Mouse (Mus musculus): ENCODE results near the gene 0610010F05Rik.
"Not testable (repeated sequence)": the region's sequence is repeated elsewhere in the genome, so short reads cannot be mapped to it uniquely, and the experiment has no call there.

0610010F05Rik gene

DNA sequence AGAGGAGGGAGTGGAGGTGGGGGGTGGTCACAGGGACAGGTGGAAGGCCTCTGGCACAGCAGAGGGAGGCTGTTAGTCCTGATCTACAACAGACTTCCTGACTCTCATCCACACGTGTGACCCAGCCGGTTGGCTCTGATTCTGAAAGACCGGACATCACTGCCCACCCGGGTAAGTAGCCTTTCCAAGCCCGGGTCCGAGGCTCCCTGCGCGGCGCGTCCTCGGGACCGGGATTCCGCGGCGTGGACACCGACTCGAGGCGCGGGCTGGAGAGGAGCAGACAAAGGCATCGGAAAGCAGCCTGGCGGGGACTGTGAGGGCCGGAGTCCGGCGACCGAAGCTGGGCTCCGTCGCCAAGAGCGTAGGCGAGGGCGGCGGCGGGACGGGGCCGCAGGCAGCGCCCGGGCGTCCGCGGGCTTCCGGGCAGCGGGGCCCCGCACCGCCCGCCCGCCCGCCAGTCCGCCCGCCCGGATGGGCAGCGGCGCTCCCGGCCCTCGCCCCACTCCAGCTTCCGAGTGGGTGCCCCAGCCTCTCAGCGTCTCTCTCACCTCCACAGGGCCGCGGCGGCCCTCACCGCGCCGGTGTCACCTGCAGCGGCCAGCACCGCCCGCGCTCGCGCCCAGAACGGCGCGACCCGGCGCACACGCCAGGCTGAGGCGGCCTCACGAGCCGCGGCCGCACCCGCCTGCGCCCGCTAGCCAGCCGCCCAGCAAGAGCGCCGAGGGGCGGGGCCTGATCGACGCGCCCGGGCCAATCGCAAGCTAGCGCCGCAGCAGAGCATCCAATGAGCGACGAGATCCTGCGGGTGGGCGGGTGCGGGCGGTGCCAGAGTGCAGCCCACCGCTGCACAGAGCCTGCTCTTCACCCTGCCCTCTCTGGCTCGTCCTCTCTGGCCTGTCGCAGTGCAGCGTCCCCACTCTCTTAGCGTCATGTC, at the start of gene 0610010F05Rik:
Gene 0610010F05Rik, minus strand, starts transcription at position 695 of the 934 bp plus-strand sequence.
- peak; percentile 84 for DNase-seq

DNA sequence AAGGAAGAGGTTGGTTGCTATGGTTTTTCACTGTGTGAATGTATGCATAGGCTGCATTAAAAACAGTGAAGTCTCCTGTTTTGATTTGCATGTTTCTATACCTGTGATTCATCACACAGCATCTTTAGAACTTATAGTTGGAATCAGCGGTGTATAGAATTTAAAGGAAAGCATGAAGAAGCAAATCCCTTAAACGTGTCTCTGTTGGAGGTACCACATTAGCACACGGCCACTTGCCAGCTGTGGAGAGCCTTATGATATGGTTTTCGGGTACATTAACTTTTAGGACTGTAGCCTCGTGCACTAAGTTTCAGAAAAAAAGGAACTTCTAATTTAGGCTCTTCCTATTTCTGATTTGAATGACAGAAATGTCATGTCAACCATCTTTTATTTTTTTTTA, 49.1 kb upstream of the 0610010F05Rik start:
- no peak for DNase-seq

DNA sequence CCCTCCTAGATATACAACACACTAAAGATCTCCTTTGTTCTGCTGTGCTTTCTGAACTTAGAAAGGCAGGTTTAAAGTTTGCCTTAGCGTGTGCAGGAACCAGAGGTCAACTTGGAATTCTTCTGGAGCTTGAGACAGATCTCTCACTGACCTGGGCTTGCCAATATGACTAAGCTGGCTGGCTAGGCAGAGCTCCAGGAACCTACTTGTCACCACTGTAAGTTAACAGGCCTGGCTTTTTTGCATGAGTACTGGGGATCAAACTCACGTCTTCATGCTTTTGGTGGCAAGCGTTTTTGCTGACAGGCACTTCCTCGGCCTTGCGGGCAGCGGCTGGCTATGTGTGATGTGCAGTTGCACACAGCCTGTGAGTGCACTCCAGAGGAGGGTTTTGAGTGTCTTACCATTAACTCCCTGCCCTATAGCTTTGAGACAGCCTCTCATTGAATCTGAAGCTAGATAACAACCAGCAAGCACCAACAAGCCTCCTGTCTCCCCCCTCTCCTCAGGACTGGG, 47.1 kb upstream of the 0610010F05Rik start:
- no peak for DNase-seq

DNA sequence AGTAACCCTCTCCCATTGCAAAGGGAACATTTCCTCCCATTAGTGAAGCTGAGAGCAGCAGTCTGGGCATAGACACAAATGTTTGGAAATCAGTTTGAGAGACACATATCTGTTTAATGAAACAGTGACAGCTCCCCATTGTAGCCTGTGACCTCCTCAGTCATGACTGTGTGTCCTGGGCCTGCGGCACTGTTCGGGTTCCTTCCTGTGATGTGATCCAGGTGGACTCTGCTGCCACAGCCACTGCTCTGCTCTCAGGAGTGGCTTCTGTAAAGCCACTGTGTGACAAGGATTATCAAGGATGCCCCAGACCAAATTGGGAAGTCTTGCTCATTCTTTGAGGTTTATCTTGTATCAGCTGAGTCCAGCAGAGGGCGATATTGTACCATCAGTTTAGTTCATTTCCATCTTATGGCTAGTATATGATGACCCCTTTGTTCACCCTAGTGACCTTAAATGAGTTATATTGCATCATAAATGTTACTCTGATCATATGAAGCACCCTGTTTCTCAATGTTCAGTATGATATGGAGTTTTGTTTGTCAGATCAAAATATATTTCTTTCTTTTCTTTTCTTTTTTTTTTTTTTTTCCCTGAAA, 45.7 kb upstream of the 0610010F05Rik start:
- no peak for DNase-seq

DNA sequence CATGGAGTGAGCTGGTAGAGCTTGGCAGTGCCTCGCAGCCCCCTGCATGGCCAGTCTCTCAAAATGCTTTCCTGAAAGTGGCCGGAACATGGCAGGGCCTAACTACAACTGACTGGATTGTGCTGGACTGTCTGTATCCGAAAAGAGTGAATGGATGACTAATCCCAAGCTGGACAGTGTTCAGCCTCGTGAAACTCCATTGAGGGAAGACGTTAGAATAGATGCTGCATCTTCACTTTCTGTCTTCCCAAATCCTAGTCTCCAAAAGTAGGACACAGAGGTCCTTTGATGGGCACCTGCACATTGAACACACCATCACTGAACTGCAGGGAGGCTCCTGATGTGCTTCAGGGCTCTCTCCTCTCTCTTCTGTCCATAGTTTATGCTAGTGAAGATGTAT, 42.7 kb upstream of the 0610010F05Rik start:
- DNase-seq, result no peak

DNA sequence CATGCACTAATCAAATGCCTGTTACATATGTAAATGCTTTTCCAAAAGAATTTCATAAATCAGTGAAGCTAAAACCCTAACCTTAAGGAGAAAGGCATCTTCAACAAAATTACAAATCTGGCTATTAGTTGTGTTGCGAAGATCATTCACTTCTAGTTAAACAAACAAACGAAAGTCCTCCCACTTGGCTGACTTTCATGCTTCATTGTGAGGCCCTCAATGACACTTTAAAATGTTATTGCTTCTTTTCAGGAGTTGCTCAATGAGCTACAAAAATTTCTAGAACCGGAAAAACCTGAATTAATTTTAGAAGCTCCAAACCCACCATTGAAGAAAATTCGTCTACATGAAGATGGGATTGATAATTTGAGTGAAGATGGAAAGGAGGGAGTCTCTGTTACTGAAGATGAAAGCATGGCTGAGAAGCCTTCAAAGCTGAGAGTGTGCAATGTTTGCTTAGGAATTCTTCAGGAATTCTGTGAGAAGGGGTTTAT, 38.9 kb upstream of the 0610010F05Rik start:
- DNase-seq, result no peak

DNA sequence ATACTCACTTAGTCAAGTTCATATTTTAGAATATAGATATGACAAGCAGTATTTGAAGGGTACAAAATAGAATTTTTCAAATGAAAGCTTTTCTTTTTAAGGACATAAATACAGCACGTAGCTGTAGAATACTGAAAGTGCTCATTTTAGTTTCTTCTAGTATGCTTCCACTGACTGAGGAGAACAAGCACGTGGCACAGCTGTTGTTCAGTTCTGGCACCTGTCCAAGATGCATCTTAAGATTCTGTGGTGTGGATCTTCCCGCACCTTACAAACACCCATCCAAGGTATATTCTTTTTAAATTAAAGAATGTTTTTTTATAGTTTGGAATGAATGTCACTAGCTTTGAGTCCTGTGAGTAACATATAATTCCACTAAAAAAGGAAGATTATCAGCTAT, 33.7 kb upstream of the 0610010F05Rik start:
- no peak for DNase-seq

DNA sequence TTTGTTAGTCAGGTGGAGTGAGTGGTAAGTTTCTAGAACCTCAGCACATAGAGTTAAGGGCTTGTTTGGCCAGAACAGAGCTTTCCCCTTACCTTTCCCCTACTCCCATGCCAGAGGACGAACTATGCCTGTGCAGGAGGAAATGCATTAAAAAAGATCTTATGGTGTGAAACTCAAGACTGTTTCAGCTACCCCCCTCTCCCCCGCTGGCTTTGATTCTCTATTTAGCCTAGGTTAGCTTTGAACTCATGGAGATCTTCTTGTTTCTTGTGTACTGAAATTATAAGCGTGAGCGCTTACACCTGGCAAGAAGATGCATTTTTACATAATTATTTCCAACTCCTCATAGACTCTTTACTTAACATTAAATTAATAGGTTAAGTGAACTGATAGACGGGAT, 33.1 kb upstream of the 0610010F05Rik start:
- DNase-seq, result no peak

DNA sequence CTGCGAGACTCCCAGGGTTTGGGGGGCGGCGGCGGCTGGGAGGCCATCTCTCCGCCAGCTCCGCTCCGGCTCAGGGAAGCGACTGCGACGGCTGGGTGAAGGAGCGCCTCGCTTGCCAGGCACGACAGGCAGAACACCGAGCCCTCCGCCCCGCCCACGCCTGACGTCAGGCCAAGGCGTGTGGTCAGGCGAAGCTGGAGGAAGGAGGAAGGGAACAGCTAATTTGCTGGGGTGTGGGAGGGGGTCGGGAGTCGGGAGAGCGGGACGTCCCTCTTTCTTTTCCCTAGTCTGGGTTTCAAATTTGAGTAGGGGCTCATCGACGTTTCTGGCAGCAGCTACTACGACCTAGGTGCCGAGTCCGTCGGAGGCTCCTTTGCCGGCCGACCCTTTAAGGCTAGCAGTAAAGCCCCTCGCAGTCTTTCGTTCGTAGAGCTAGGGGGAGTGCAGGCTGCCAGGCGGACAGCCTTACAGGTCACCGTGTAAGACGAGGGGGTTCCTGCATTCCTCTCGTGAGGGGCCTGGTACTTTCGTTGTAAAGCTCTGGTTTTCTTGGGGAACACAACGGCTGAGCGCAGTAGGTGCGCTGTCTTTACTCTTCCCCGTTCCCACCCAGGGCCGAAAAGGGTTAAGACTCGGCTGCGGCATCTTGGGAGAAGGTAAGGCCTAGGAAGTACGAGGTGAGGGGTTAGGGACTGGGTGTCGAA, 32.5 kb upstream of the 0610010F05Rik start, which contains the start of gene Pex13:
Gene Pex13, minus strand, starts transcription at position 162 of the 704 bp plus-strand sequence.
- DNase-seq, result peak; percentile 92

DNA sequence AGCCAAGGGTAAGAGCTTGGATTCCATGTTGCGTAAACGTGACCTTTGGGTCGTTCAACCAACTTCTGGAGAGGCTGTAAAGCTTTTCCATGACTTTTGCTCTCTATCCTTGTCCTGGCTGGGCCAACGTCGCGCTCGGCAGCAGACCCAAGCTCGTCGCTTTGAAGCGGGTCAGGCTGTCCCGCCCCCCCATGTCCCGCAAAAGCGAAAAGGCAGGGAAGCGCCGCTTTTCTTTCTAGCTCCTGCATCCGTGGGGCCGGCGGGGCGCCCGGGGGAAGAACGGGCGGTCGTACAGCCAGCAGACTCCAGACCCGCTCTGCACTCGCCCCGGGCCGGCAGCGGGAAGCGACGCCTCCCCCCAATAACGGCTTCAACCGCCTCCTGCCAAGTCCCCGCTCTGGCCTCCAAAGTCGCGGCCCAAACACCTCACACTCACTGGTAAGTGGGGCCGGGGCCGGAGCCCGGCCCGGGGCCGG, 31.9 kb upstream of the 0610010F05Rik start, which contains the start of gene Pus10:
Gene Pus10, plus strand, starts transcription at position 364 of the 476 bp plus-strand sequence.
- no peak for DNase-seq

DNA sequence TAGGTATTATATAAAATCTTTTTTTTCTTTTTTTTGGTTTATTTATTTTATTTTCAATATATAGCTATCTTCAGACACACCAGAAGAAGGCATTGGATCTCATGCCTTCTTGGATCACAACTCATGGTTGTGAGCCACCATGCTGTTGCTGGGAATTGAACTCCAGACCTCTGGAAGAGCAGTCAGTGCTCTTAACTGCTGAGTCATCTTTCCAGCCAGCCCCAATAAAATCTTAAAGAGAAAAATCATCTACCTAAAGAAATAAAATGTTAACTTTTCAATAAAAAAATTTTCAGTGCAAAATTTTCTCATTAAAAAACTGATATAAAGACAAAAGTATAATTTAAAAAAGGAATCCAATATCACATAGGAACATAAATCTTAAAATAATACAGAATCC, 30.8 kb upstream of the 0610010F05Rik start:
- no peak for DNase-seq

DNA sequence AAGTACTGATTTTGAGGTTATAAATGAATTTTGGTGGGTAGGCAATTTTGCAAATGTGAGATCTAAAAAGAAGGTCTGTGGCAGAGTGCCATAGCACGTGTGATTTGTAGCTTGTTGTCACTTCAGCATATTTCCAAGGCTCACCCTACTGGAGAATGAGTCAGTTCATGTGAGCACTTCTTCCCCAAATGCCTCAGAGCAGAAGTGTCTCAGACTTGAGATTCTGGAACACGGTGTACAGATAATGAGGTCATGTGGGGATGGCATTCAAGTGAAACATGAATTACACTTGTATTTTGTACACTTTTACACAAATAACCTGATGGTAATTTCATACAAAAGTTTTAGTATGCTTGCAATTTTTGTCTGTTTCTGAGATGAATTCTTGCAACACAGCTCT, 24.4 kb upstream of the 0610010F05Rik start:
- DNase-seq, result no peak

DNA sequence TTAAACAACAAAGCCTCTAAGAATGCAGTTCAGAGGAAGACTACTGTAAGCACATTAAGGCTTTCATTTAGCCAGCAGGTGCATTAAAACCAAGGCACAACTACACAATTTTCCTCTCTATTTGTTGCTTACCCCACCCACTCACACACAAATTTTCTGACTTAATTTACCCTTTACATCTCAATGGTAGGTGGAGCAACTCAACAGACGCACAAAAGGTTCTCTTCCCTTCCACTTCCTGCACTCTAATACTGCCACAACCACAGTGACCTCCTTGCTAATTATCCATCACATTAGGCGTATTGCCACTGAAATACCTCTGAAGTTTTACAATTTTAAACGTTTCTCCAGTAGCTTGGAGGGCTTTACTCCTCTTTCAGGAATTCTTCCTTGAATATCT, 20.2 kb upstream of the 0610010F05Rik start:
- no peak for DNase-seq

DNA sequence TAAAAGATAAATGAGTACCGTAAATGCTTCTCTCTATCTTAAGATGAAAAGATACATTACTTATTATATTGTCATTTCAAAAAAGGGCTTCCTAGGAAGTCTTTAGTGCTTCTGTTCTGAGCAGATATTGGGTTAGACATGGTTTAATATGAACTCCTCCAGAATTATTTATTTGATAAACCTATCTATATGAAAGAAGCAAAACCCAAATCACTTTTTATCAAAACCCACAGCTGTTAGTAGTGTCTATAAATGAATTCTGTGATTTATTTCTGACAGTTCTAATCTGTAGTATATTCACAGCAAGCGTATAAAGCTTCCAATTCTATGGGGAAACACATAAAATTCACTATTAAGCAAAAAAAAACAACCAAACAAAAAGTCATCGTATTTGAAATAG, 14.4 kb upstream of the 0610010F05Rik start:
- DNase-seq, result no peak

DNA sequence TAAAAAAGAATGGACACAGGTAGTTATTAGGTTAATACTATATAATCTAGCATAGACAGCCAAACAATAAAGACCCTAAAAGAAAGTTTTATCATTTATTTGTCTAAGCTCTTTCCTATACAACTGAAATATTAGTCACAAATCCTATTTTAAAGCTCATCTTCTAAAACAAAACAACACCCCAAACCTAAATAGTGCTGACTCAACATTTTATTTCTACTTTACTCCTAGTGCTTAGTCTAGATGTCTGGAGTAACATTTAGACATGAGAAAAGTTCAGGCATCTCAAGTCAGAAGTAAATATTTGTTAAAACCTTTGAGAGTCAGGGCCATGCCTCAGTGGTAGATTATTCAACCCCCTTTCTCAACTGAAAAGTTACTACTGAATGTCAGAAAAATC, 14.0 kb upstream of the 0610010F05Rik start:
- DNase-seq, result no peak

DNA sequence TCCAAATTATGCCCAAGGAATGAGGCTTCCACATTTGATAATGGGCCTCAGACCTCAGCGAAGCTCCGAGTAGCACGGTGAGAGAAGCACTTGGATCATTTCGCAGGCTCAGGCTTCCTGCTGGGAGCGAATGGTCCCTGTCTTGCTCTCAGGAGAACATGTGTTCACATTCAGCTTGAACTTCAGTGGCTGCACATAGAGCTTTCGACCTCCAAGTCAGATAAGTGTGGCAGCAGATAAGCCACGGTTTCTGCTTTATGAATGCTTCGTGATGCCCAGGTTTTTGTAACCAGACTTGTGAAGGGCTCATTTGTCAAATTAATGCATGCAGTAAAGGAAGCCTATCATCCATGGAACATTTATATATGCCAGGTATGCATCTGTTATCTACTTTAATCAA, 1.1 kb upstream of the 0610010F05Rik start:
- DNase-seq, result no peak

DNA sequence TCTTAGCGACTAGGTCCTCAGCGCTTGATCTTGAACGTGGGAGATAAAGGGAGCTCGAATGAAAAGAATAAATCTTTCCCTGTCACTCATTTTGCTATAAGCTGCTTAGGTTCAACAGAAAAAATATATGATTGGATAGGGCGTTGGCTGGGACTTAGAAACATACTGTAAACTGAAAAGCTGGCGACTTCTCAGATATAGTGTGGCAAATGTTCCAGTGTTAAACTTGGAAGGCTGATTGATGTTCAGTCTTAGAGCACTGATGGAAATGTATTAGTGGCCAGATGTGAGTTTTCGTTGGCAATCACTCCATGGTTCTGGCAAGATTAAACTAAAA, 408 bp upstream of the 0610010F05Rik start:
- DNase-seq, result no peak

DNA sequence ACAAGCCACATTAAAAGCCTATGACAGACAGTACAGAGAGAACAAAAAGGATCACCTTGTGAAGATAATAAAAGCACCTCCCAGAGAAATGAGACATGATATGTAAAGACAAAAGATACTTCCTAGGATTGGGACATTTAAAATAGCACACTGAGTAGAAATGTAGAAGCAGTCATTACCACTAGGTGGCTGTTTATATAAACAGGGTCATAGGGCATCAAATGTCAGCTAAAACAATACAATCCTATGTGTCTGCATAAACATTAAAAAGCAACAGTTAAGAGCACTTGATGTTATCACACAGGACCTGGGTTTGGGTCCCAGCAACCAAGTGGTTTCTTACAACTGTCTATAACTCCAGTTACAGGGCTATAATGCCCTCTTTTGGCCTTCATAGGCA, 2.8 kb downstream of the 0610010F05Rik start:
- DNase-seq, result no peak

DNA sequence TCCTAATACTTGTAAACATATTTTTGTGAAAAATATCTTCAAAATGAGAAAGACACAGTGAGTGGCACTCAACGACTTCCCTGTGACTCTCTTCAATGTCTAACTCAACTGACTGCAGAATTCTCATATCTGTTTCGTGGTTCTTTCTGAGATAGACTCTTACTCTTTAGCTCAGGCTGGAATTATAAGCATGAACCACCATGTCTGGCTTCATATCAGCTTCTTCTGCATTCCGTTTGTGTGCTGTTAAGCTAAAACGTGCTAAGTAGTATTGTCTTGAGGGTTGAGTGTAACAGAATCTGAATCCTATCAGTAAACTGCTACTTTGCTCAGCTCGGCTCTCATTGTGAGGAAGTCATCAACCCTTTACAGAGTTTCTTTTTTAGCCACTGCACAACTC, 14.4 kb downstream of the 0610010F05Rik start:
- DNase-seq, result no peak

DNA sequence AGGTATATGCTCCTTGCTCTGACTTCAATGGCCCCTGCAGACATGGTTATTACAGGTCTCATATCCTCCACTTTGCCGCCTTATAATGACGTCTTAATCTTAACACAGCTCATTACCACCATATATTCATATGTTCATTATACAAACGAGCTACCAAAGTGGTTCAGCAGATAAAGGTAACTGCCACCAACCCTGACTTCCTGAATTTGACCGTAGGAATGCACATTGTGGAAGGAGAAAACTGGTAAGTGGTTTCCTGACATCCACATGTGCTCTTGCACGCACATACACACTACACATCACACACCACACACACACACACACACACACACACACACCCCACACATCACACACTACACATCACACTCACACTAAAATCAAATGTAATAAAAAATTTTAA, 18.9 kb downstream of the 0610010F05Rik start:
- no peak for DNase-seq

DNA sequence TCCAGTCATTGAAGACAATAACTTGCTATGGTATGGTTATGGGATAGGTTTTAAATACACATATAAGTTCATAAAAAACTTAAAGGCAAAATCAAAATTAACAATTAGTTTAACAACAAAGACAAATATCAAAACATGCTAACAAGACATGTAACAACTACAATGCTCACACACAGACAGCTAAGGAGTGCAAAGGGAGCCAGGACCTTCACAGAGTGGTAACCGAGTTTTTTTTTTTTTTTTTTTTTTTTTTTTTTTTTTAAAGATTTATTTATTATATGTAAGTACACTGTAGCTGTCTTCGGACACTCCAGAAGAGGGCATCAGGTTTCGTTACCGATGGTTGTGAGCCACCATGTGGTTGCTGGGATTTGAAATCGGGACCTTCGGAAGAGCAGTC, 26.1 kb downstream of the 0610010F05Rik start:
- not testable (repeated sequence) for DNase-seq

DNA sequence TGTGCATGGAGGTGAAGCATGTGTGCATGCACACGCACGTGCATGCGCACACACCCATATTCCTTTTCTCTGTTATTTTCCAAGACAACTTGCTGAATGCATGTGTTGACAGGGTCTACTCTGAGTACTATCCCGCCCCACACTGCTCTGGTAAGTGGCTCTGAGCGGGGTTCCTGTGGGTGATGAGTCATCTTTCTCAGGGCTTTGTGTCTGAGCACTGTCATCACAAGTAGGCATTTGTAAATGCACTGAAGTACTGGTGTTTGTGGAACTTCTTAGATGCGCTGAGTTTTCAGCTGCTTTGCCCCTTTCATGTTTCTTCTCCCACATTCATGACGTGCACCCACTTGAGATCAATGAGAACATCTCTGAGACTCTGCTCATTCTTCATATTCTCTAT, 63.3 kb downstream of the 0610010F05Rik start:
- DNase-seq, result no peak

DNA sequence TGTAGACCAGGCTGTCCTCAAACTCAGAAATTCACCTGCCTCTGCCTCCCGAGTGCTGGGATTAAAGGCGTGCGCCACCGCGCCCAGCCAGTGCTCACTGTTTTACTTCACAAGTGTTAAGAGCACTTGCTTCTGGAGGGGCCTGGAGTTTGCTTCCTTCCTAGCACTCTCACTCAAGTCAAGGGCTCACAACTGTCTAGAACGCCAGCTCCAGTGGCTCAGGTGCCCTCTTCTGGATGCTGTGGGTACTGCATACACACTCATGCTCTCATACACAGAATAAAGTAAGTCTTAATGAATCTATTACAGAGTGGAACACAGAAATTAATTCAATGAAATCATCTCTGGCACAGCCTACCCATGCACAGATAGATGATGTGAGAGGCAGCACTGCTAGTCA, 67.7 kb downstream of the 0610010F05Rik start:
- DNase-seq, result peak; percentile 55
